Mouse (Mus musculus) spleen, adult 2 months (tissue): ENCODE results near the gene Gm45711.

Experiments
- CTCF ChIP-seq: fragments of 200-500 bp; IDR thresholded peaks from 2 replicates; pipeline ENCODE4 v1.5.1; 2011; ENCODE audit warnings: mild to moderate bottlenecking, inconsistent platforms; ENCODE audit not compliant: insufficient read depth, insufficient read length, insufficient replicate concordance; ENCODE audit errors: extremely low read depth
- POLR2A ChIP-seq: fragments of 200-500 bp; IDR thresholded peaks from 2 replicates; pipeline ENCODE4 v1.6.1; 2011; ENCODE audit warnings: low read depth, low read length, inconsistent platforms

GRCm38 (mm10) chr8:104342426-104342825, 32.5 kb upstream of the Gm45711 start:
- no peak for TF ChIP-seq CTCF
- TF ChIP-seq POLR2A: no peak
